Mouse (Mus musculus): ENCODE results near the gene Arl6ip4. TPM values are rescaled to one million over a fixed set of nuclear protein-coding genes. Genes with fewer than 3 reads are reported as not detected.

The Arl6ip4 gene
- polyA plus RNA-seq, 1 experiment, result 31.5 TPM

GRCm38 (mm10) chr5:124077856-124078460 is 37.9 kb upstream of the Arl6ip4 start:
- Histone ChIP-seq H3K4me3 (ENCODE audit: insufficient read depth, low read depth, low read length) (no peak overlapping the region), H3K4me1 (ENCODE audit: control insufficient read depth, insufficient read depth, low read length) (no peaks in the 10 kb centered on the region), H3K27me3 (replicated peaks; ENCODE audit: control insufficient read depth, insufficient read depth, low read length) (no peaks in the 10 kb centered on the region), H3K36me3 (ENCODE audit: control insufficient read depth, insufficient read depth, low read length) (no peaks in the 10 kb centered on the region), H3K27ac (ENCODE audit: insufficient read depth, low read depth, low read length) (no peak overlapping the region)
- 77% methylated on average over 6 of the region's 6 CpGs for WGBS
- no peak for DNase-seq
- TF ChIP-seq CTCF (conservative IDR thresholded peaks at IDR 0.05; ENCODE audit: insufficient read depth, insufficient read length, low read depth, low read length) (no peak), POLR2A (IDR thresholded peaks at IDR 0.05; ENCODE audit: low read depth, low read length) (no peak)

GRCm38 (mm10) chr5:124078794-124079416 is 37.0 kb upstream of the Arl6ip4 start:
- TF ChIP-seq POLR2A (IDR thresholded peaks at IDR 0.05; ENCODE audit: low read depth, low read length) (no peak), CTCF (conservative IDR thresholded peaks at IDR 0.05; ENCODE audit: insufficient read depth, insufficient read length, low read depth, low read length) (no peak)
- DNase-seq, result no peak
- H3K27ac ChIP-seq (ENCODE audit: insufficient read depth, low read depth, low read length), result no peak overlapping the region
- H3K4me1 ChIP-seq (ENCODE audit: control insufficient read depth, insufficient read depth, low read length), result no peaks in the 10 kb centered on the region
- no peaks in the 10 kb centered on the region for H3K27me3 ChIP-seq (replicated peaks; ENCODE audit: control insufficient read depth, insufficient read depth, low read length)
- 80% methylated on average over 9 of the region's 9 CpGs for WGBS
- no peaks in the 10 kb centered on the region for H3K36me3 ChIP-seq (ENCODE audit: control insufficient read depth, insufficient read depth, low read length)
- H3K4me3 ChIP-seq (ENCODE audit: insufficient read depth, low read depth, low read length), result no peak overlapping the region

- no peaks in the 10 kb centered on the region for H3K27me3 ChIP-seq (replicated peaks; ENCODE audit: control insufficient read depth, insufficient read depth, low read length)
- H3K36me3 ChIP-seq (ENCODE audit: control insufficient read depth, insufficient read depth, low read length), result no peaks in the 10 kb centered on the region
- no peak overlapping the region for H3K27ac ChIP-seq (ENCODE audit: insufficient read depth, low read depth, low read length)
- H3K4me3 ChIP-seq (ENCODE audit: insufficient read depth, low read depth, low read length), result no peak overlapping the region
- TF ChIP-seq POLR2A (IDR thresholded peaks at IDR 0.05; ENCODE audit: low read depth, low read length) (no peak), CTCF (conservative IDR thresholded peaks at IDR 0.05; ENCODE audit: insufficient read depth, insufficient read length, low read depth, low read length) (no peak)
- no peaks in the 10 kb centered on the region for H3K4me1 ChIP-seq (ENCODE audit: control insufficient read depth, insufficient read depth, low read length)
- no peak for DNase-seq
- 91% methylated on average over 17 of the region's 17 CpGs for WGBS
Observed at GRCm38 (mm10) chr5:124079880-124080279, 36.0 kb upstream of the Arl6ip4 start.

DNA sequence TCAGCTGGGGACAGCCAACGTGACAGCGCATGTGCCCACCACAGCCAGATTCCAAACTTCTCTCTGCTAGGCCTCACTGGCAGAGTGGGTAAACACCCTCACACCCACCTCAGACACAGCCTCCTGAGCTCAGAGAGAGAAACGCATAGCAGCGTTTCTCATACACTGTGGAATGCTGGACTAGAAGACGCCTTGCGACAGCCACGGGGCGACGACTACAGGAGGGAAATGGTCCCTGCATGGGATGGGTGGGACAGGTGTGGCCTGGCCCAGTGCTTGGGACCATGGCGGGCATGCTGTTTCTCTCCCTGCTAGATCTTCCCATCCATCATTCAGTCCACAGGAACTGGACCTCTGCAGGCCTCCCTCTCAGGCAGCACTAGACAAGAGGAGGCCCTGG is 33.4 kb upstream of the Arl6ip4 start:
- Histone ChIP-seq H3K27me3 (replicated peaks; ENCODE audit: control insufficient read depth, insufficient read depth, low read length) (no peaks in the 10 kb centered on the region), H3K4me1 (ENCODE audit: control insufficient read depth, insufficient read depth, low read length) (no peaks in the 10 kb centered on the region), H3K27ac (ENCODE audit: insufficient read depth, low read depth, low read length) (no peak overlapping the region), H3K36me3 (ENCODE audit: control insufficient read depth, insufficient read depth, low read length) (no peaks in the 10 kb centered on the region), H3K4me3 (ENCODE audit: insufficient read depth, low read depth, low read length) (no peak overlapping the region)
- TF ChIP-seq POLR2A (IDR thresholded peaks at IDR 0.05; ENCODE audit: low read depth, low read length) (no peak), CTCF (conservative IDR thresholded peaks at IDR 0.05; ENCODE audit: insufficient read depth, insufficient read length, low read depth, low read length) (no peak)
- 89% methylated on average over 10 of the region's 10 CpGs for WGBS
- DNase-seq, result no peak

DNA sequence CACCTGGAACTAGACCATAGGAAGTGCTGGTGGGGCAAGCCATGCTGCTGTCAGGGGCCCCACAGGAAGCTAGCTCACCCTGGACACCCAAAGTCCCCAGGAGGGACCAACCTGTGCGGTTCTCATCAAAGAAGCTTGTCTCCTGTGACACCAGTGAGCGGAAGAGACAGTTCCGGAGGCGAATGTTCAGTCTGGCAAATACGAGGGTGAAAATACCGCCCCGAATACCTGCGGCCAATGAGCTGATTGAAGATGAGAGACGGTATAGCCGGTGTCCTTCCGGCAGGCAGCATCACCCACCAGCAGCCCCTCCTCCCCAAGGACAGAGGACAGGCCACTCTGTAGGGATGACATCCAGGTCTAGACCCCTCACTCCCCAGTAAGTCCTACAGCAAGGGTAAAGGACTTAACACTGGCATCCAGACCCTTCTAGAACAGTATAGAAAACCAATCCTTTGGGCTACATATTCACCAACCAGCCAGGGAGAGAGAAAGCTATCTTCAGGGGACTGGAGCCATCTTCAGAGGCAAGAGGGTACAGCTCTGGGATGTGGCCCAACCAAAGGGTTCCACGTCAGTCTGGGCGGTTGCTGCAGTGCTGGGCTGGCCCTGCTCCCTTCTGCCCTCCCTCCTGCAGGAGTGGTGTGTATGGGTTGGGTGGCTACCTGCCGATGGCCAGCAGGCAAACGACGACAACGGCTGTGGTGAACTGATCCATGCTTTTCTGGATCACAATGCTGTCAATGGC is 32.8 kb upstream of the Arl6ip4 start:
- Histone ChIP-seq H3K4me1 (ENCODE audit: control insufficient read depth, insufficient read depth, low read length) (no peaks in the 10 kb centered on the region), H3K27me3 (replicated peaks; ENCODE audit: control insufficient read depth, insufficient read depth, low read length) (no peaks in the 10 kb centered on the region), H3K27ac (ENCODE audit: insufficient read depth, low read depth, low read length) (no peak overlapping the region), H3K36me3 (ENCODE audit: control insufficient read depth, insufficient read depth, low read length) (no peaks in the 10 kb centered on the region), H3K4me3 (ENCODE audit: insufficient read depth, low read depth, low read length) (no peak overlapping the region)
- WGBS, result 86% methylated on average over 17 of the region's 17 CpGs
- no peak for DNase-seq
- TF ChIP-seq POLR2A (IDR thresholded peaks at IDR 0.05; ENCODE audit: low read depth, low read length) (no peak), CTCF (conservative IDR thresholded peaks at IDR 0.05; ENCODE audit: insufficient read depth, insufficient read length, low read depth, low read length) (no peak)

- Histone ChIP-seq H3K27ac (ENCODE audit: insufficient read depth, low read depth, low read length) (no peak overlapping the region), H3K4me1 (ENCODE audit: control insufficient read depth, insufficient read depth, low read length) (no peaks in the 10 kb centered on the region)
- WGBS, result 55% methylated on average over 14 of the region's 14 CpGs
Observed at GRCm38 (mm10) chr5:124083850-124084587, 31.9 kb upstream of the Arl6ip4 start.

More at GRCm38 (mm10) chr5:124083850-124084587, 31.9 kb upstream of the Arl6ip4 start:
- H3K27me3 ChIP-seq (replicated peaks; ENCODE audit: control insufficient read depth, insufficient read depth, low read length), result no peaks in the 10 kb centered on the region
- H3K36me3 ChIP-seq (ENCODE audit: control insufficient read depth, insufficient read depth, low read length), result no peaks in the 10 kb centered on the region
- H3K4me3 ChIP-seq (ENCODE audit: insufficient read depth, low read depth, low read length), result no peak overlapping the region
- DNase-seq, result peak; percentile 66
- no peak for TF ChIP-seq POLR2A (IDR thresholded peaks at IDR 0.05; ENCODE audit: low read depth, low read length)
- TF ChIP-seq CTCF (conservative IDR thresholded peaks at IDR 0.05; ENCODE audit: insufficient read depth, insufficient read length, low read depth, low read length), result no peak
